Mouse (Mus musculus) ES-Bruce4 (cell line): ENCODE results near the gene Trip11.

Source experiments
- CTCF ChIP-seq: IDR thresholded peaks from one replicate; pipeline ENCODE4 v1.8.1; 2011; ENCODE audit warnings: low read depth, low read length
- EP300 ChIP-seq: IDR thresholded peaks from 2 replicates; pipeline ENCODE4 v1.6.1; 2011; ENCODE audit warnings: low read depth, low read length; ENCODE audit not compliant: insufficient read depth
- POLR2A ChIP-seq: IDR thresholded peaks from one replicate; pipeline ENCODE4 v1.8.1; 2011; ENCODE audit warnings: low read length; ENCODE audit not compliant: insufficient read depth

DNA sequence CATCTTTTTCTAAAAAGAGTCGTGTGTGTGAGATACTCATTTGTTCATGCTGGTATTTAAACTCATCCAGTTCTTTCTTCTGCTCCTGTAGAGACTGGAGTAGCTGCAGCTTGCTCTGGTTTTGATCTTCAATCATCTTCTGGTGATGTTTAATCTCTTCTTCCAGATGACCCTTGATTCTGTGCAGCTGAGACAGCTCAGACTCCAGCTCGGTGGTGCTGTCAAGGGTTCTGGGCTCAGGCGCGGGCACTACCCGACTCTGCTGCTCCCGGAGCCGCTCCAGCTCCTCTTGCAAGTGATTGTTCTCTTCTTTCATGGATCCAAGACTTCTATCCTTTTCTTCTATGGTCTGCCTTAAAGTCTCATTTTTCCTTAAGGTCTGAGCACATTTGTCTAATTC lies 28.1 kb downstream of the Trip11 start:
- TF ChIP-seq EP300 (no peak), POLR2A (no peak), CTCF (no peak)
